Mouse (Mus musculus) erythroblast, embryonic 14.5 days (primary cell): ENCODE data around the gene Zfp114. TPM values are rescaled to one million over a fixed set of nuclear protein-coding genes. Genes with fewer than 3 reads are reported as not detected.

Experiments used
- H3K27me3 ChIP-seq: 2 replicates; pipeline ENCODE4 v1.6.1; 2012; ENCODE audit warnings: inconsistent platforms; ENCODE audit not compliant: control insufficient read depth
- H3K36me3 ChIP-seq: 2 replicates; pipeline ENCODE4 v1.6.1; 2012; ENCODE audit warnings: mild to moderate bottlenecking, inconsistent platforms; ENCODE audit not compliant: control insufficient read depth
- H3K4me1 ChIP-seq: 2 replicates; pipeline ENCODE4 v1.6.1; 2012; ENCODE audit warnings: inconsistent platforms; ENCODE audit not compliant: control insufficient read depth
- H3K4me3 ChIP-seq: replicated peaks from 2 replicates; pipeline ENCODE3; 2012; ENCODE audit warnings: moderate library complexity, mild to moderate bottlenecking, inconsistent platforms
- H3K9me3 ChIP-seq: 2 replicates; pipeline ENCODE4 v1.6.1; 2012; ENCODE audit warnings: low read length, inconsistent platforms, mixed read lengths; ENCODE audit not compliant: control insufficient read depth
- GATA1 ChIP-seq: IDR thresholded peaks from 2 replicates; pipeline ENCODE4 v1.6.1; 2012; ENCODE audit warnings: low read length, inconsistent platforms, mixed read lengths
- TAL1 ChIP-seq: IDR thresholded peaks from 3 replicates; pipeline ENCODE4 v1.6.1; 2012; ENCODE audit warnings: low read length, inconsistent platforms, mixed read lengths
- polyA plus RNA-seq: library from polyadenylated mRNA; stranded (reverse); fragments of >175 nt; gene quantifications from 2 replicates; pipeline ENCODE4 v1.2.3, GENCODE M21; 2012

Zfp114 gene
- not detected in 2 replicates for polyA plus RNA-seq

GRCm38 (mm10) chr7:24174618-24175336 lies at the start of gene Zfp114:
Gene Zfp114, plus strand, starts transcription at chr7:24175060.
- peak within 1 kb of the TSS; percentile 62 for H3K4me3 ChIP-seq

GRCm38 (mm10) chr7:24133425-24133995 lies 41.4 kb upstream of the Zfp114 start:
- TF ChIP-seq GATA1 (no peak), TAL1 (no peak)
- no peaks in the 10 kb centered on the region for H3K27me3 ChIP-seq
- H3K36me3 ChIP-seq: peaks cover 22% of the 10 kb centered on the region
- H3K4me1 ChIP-seq: peaks cover 15% of the 10 kb centered on the region
- H3K4me3 ChIP-seq: peak overlapping the region; percentile 76
- no peaks in the 10 kb centered on the region for H3K9me3 ChIP-seq

More at GRCm38 (mm10) chr7:24174618-24175336, at the start of gene Zfp114:
- no peak for TF ChIP-seq GATA1
- no peak for TF ChIP-seq TAL1
- no peaks in the 10 kb centered on the region for H3K27me3 ChIP-seq
- H3K4me1 ChIP-seq: peaks cover 4% of the 10 kb centered on the region
- no peaks in the 10 kb centered on the region for H3K36me3 ChIP-seq
- H3K9me3 ChIP-seq: peaks cover 2% of the 10 kb centered on the region; the same call in 1 of the 2 replicates

GRCm38 (mm10) chr7:24133996-24134828 lies 40.6 kb upstream of the Zfp114 start, which contains the start of gene Zfp235:
Gene Zfp235, plus strand, starts transcription at chr7:24134169.
- peaks cover 15% of the 10 kb centered on the region for H3K4me1 ChIP-seq
- peaks cover 27% of the 10 kb centered on the region for H3K36me3 ChIP-seq
- H3K27me3 ChIP-seq: no peaks in the 10 kb centered on the region
- peak within 1 kb of the TSS; percentile 76 for H3K4me3 ChIP-seq
- no peaks in the 10 kb centered on the region for H3K9me3 ChIP-seq
- TF ChIP-seq TAL1 (no peak), GATA1 (no peak)

GRCm38 (mm10) chr7:24142566-24142965 lies 32.3 kb upstream of the Zfp114 start:
- peaks cover 28% of the 10 kb centered on the region for H3K36me3 ChIP-seq
- no peaks in the 10 kb centered on the region for H3K4me1 ChIP-seq
- H3K4me3 ChIP-seq: no peak overlapping the region
- no peaks in the 10 kb centered on the region for H3K27me3 ChIP-seq
- TF ChIP-seq GATA1 (no peak), TAL1 (no peak)
- peaks cover 20% of the 10 kb centered on the region for H3K9me3 ChIP-seq

GRCm38 (mm10) chr7:24153272-24153671 lies 21.6 kb upstream of the Zfp114 start:
- Histone ChIP-seq H3K4me3 (no peak overlapping the region), H3K9me3 (no peaks in the 10 kb centered on the region), H3K4me1 (no peaks in the 10 kb centered on the region), H3K36me3 (no peaks in the 10 kb centered on the region), H3K27me3 (no peaks in the 10 kb centered on the region)
- no peak for TF ChIP-seq TAL1
- no peak for TF ChIP-seq GATA1

- Histone ChIP-seq H3K36me3 (no peaks in the 10 kb centered on the region), H3K27me3 (no peaks in the 10 kb centered on the region), H3K4me3 (no peak overlapping the region), H3K9me3 (peaks cover 2% of the 10 kb centered on the region; the same call in 1 of the 2 replicates), H3K4me1 (peaks cover 4% of the 10 kb centered on the region)
- TF ChIP-seq GATA1 (no peak), TAL1 (no peak)
Measured at GRCm38 (mm10) chr7:24172191-24172590, 2.7 kb upstream of the Zfp114 start.

- Histone ChIP-seq H3K4me1 (peaks cover 4% of the 10 kb centered on the region), H3K4me3 (peak overlapping the region; percentile 62)
- TF ChIP-seq TAL1 (no peak), GATA1 (no peak)
Measured at GRCm38 (mm10) chr7:24175337-24175711, 464 bp downstream of the Zfp114 start.

GRCm38 (mm10) chr7:24187611-24188010 lies 12.8 kb downstream of the Zfp114 start:
- no peak overlapping the region for H3K4me3 ChIP-seq
- H3K27me3 ChIP-seq: no peaks in the 10 kb centered on the region
- no peaks in the 10 kb centered on the region for H3K9me3 ChIP-seq
- H3K4me1 ChIP-seq: no peaks in the 10 kb centered on the region
- TF ChIP-seq TAL1: no peak
- TF ChIP-seq GATA1: no peak
- H3K36me3 ChIP-seq: no peaks in the 10 kb centered on the region

More at GRCm38 (mm10) chr7:24175337-24175711, 464 bp downstream of the Zfp114 start:
- peaks cover 2% of the 10 kb centered on the region; the same call in 1 of the 2 replicates for H3K9me3 ChIP-seq
- no peaks in the 10 kb centered on the region for H3K36me3 ChIP-seq
- H3K27me3 ChIP-seq: no peaks in the 10 kb centered on the region
